Mouse (Mus musculus) erythroblast, embryonic 14.5 days (primary cell): ENCODE results near the gene Hdac5.

Experiments used
- GATA1 ChIP-seq: IDR thresholded peaks from 2 replicates; pipeline ENCODE4 v1.6.1; 2012; ENCODE audit warnings: low read length, inconsistent platforms, mixed read lengths
- TAL1 ChIP-seq: IDR thresholded peaks from 3 replicates; pipeline ENCODE4 v1.6.1; 2012; ENCODE audit warnings: low read length, inconsistent platforms, mixed read lengths

DNA sequence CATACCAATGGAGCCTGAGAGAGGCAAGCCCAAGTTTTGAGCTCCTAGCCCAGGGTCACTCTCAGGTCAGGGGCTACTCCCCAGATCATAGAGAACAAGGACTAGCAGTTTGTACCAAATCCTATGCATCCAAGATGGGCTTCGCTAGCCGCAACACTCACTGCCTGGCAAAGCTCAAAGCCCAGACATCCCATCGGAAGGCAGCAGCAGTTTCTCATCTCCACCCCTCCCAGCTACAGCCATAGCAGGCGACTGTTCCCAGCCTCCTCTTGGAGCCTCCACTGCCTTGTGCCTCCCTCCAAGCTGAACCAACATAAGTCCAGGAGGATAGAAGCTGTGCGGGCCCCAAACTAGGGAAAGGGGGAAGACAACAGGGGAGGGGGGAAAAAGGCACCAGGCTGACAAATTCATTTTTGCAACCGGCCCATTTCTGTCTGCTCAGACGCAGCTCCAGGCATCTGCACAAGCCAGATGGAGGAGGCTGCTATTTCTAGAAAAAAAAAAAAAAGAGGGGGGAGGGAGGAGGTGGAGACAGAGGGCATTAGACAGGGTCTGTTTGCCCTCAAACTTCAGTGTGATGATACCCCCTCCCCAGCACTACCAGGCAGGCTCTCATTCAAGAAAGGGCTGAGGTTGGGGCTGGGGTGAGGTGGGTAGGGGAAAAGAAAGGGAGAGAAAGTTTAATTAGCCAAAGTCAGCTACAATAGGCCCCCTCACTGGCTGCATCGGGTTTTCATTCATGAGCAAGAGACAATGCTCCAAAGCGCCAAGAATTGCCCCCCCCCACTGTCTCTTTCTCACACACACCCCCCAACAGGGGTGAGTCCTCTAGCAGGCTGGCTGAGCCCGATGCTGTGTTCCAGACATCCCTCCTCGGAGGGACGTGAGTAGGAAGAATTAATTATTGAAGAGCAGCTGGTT is 2.4 kb downstream of the Hdac5 start:
- no peak for TF ChIP-seq GATA1
- TF ChIP-seq TAL1, result no peak
